Mouse (Mus musculus): ENCODE data around the gene Epha4. TPM values are rescaled to one million over a fixed set of nuclear protein-coding genes. Genes with fewer than 3 reads are reported as not detected.

Epha4 gene
- polyA plus RNA-seq, 1 experiment from 2014 or later: 6.0 TPM

DNA sequence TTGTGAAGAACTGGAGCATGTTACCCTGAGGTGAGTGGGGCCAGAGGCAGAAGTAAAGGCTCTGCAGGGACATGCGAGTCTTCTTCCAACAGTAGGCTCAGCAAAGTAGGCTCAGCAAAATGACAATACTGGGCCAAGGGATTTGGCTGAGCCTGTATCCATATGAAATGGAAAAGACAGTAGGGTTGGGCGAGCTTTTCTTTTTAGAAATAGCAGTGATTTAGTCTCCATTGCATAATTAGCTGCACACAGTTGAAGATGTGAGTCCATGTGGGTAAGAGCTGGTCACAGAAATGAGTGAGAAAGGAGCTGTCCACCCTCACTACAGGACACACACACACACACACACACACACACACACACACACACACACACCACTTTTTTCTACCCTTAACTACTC lies 104.2 kb downstream of the Epha4 start:
- no peak for ATAC-seq
- no peak overlapping the region for H3K9ac ChIP-seq (ENCODE audit: low read depth, low read length)
- H3K9me3 ChIP-seq (ENCODE audit: control insufficient read depth, low read length): no peaks in the 10 kb centered on the region
- no peak overlapping the region for H3K4me3 ChIP-seq (ENCODE audit: low read length)
- H3K36me3 ChIP-seq (ENCODE audit: control insufficient read depth, insufficient read depth, low read length): no peaks in the 10 kb centered on the region
- H3K27me3 ChIP-seq (replicated peaks; ENCODE audit: control insufficient read depth, insufficient read depth, low read length): no peaks in the 10 kb centered on the region
- 86% methylated on average over 2 of the region's 2 CpGs for WGBS
- H3K4me2 ChIP-seq (ENCODE audit: low read depth, low read length): no peak overlapping the region
- no peak overlapping the region for H3K27ac ChIP-seq (ENCODE audit: low read length)
- H3K4me1 ChIP-seq (ENCODE audit: control insufficient read depth, insufficient read depth, low read length): no peaks in the 10 kb centered on the region

DNA sequence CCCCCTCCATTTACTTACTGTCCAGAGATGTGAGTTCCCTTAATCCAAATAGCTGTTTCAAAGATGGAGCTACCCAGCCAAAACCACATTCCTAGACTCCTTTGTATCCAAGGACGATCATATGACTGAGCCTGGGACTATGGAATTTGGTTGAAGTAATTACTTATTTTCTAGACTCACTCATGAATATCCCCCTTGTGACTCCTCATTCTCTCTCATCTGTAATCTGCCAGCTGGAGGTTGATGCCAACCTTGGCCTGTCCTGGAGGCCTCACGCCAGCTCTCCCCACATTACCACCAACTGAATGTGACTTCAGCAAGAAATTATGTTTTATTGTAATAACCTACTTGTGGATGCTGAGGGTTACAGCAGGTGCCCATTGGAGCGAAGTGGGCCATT lies 104.7 kb downstream of the Epha4 start:
- no peak for ATAC-seq
- Histone ChIP-seq H3K36me3 (ENCODE audit: control insufficient read depth, insufficient read depth, low read length) (no peaks in the 10 kb centered on the region), H3K4me3 (ENCODE audit: low read length) (no peak overlapping the region), H3K9ac (ENCODE audit: low read depth, low read length) (no peak overlapping the region), H3K27me3 (replicated peaks; ENCODE audit: control insufficient read depth, insufficient read depth, low read length) (no peaks in the 10 kb centered on the region), H3K27ac (ENCODE audit: low read length) (no peak overlapping the region), H3K4me2 (ENCODE audit: low read depth, low read length) (no peak overlapping the region), H3K4me1 (ENCODE audit: control insufficient read depth, insufficient read depth, low read length) (no peaks in the 10 kb centered on the region), H3K9me3 (ENCODE audit: control insufficient read depth, low read length) (no peaks in the 10 kb centered on the region)
- WGBS: 83% methylated on average over 3 of the region's 3 CpGs

DNA sequence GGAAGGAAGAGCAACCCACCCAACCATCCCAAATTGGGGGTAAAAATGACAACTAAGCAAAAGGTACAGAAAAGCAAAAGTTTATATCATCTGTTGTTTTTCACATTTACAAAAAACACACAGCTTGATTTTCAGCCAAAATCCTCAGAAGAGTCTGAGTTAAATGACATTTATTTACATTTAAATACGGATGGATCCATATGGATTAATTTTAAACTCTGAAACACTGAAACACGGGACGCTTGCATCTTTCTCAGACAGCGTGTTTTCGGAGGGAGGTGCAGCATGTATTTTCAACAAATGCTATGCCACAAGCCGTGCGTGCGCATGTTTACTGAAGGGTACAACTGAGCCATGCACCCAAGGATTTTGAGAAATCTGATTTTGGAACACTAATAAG lies 105.4 kb downstream of the Epha4 start:
- H3K4me3 ChIP-seq (ENCODE audit: low read length): no peak overlapping the region
- WGBS: 66% methylated on average over 8 of the region's 8 CpGs
- H3K4me1 ChIP-seq (ENCODE audit: control insufficient read depth, insufficient read depth, low read length): no peaks in the 10 kb centered on the region
- no peak for ATAC-seq
- no peak overlapping the region for H3K4me2 ChIP-seq (ENCODE audit: low read depth, low read length)
- no peaks in the 10 kb centered on the region for H3K9me3 ChIP-seq (ENCODE audit: control insufficient read depth, low read length)
- H3K27ac ChIP-seq (ENCODE audit: low read length): no peak overlapping the region
- no peak overlapping the region for H3K9ac ChIP-seq (ENCODE audit: low read depth, low read length)
- no peaks in the 10 kb centered on the region for H3K36me3 ChIP-seq (ENCODE audit: control insufficient read depth, insufficient read depth, low read length)
- H3K27me3 ChIP-seq (replicated peaks; ENCODE audit: control insufficient read depth, insufficient read depth, low read length): no peaks in the 10 kb centered on the region

DNA sequence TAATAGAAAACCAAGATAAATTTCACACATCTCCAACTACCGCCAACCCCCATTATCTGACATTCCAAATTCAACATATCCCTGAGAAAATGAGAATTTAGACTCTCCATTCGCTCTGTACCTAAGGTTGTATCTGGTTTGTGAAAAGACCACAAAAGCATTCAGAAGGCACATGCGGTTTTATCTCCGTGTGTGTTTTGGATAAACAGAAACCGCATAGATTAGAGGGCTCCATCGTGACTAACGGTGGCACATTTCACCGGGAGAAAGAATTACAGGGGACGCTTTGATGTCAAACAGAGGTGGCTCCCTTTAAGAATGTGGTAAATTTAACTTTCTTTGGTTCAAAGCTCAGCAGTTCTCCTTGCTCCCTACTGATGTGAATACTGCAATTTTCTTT lies 107.5 kb downstream of the Epha4 start:
- H3K27ac ChIP-seq (ENCODE audit: low read length): no peak overlapping the region
- 49% methylated on average over 9 of the region's 9 CpGs for WGBS

DNA sequence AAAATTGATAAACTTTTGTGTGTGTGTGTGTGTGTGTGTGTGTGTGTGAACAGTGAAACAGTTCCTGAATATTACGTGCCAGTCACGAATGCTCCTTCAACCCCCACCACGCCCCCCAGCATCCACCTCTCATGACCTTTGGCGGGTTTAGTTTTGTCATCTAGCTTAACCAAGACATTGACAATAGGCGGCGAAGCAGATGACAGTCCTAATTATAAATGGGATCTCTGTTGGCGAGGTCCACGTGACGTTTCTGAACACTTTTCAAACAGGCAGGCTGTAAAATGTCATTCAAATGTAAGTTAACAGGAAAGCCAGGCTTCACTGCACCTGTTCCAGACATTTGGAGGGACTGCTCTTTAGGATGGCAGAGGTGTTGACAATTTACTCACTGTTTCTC lies 108.3 kb downstream of the Epha4 start:
- Histone ChIP-seq H3K4me2 (ENCODE audit: low read depth, low read length) (no peak overlapping the region), H3K27ac (ENCODE audit: low read length) (no peak overlapping the region), H3K4me3 (ENCODE audit: low read length) (no peak overlapping the region), H3K36me3 (ENCODE audit: control insufficient read depth, insufficient read depth, low read length) (no peaks in the 10 kb centered on the region), H3K9me3 (ENCODE audit: control insufficient read depth, low read length) (no peaks in the 10 kb centered on the region), H3K9ac (ENCODE audit: low read depth, low read length) (no peak overlapping the region), H3K4me1 (ENCODE audit: control insufficient read depth, insufficient read depth, low read length) (no peaks in the 10 kb centered on the region), H3K27me3 (replicated peaks; ENCODE audit: control insufficient read depth, insufficient read depth, low read length) (no peaks in the 10 kb centered on the region)
- no peak for ATAC-seq
- 83% methylated on average over 9 of the region's 9 CpGs for WGBS

More for the DNA sequence above, 107.5 kb downstream of the Epha4 start:
- Histone ChIP-seq H3K4me1 (ENCODE audit: control insufficient read depth, insufficient read depth, low read length) (no peaks in the 10 kb centered on the region), H3K36me3 (ENCODE audit: control insufficient read depth, insufficient read depth, low read length) (no peaks in the 10 kb centered on the region), H3K4me3 (ENCODE audit: low read length) (no peak overlapping the region), H3K9ac (ENCODE audit: low read depth, low read length) (no peak overlapping the region), H3K4me2 (ENCODE audit: low read depth, low read length) (no peak overlapping the region), H3K9me3 (ENCODE audit: control insufficient read depth, low read length) (no peaks in the 10 kb centered on the region), H3K27me3 (replicated peaks; ENCODE audit: control insufficient read depth, insufficient read depth, low read length) (no peaks in the 10 kb centered on the region)
- ATAC-seq: no peak

DNA sequence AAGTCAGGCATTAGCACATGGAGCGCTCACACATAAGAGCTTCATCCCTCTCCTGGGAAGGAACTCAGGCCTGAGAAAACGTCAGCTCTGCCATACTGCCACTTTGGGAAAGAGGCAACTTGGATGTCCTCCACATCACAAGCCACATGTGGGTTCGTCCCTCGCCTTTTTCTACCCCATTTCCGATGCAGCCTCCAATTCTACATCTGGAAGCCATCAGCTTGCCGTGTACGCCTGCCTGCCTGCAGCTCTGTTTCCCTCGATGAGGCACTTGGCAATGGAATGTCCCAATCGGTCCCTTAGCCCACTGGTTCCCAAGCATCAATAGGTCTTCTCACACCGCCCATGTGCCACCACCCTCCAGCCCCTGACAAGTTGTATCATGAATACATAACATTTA lies 110.4 kb downstream of the Epha4 start:
- H3K4me1 ChIP-seq (ENCODE audit: control insufficient read depth, insufficient read depth, low read length): no peaks in the 10 kb centered on the region
- no peaks in the 10 kb centered on the region for H3K27me3 ChIP-seq (replicated peaks; ENCODE audit: control insufficient read depth, insufficient read depth, low read length)
- ATAC-seq: no peak
- no peaks in the 10 kb centered on the region for H3K9me3 ChIP-seq (ENCODE audit: control insufficient read depth, low read length)
- no peak overlapping the region for H3K4me2 ChIP-seq (ENCODE audit: low read depth, low read length)
- H3K4me3 ChIP-seq (ENCODE audit: low read length): no peak overlapping the region
- H3K27ac ChIP-seq (ENCODE audit: low read length): no peak overlapping the region
- H3K36me3 ChIP-seq (ENCODE audit: control insufficient read depth, insufficient read depth, low read length): no peaks in the 10 kb centered on the region
- no peak overlapping the region for H3K9ac ChIP-seq (ENCODE audit: low read depth, low read length)
- WGBS: 62% methylated on average over 10 of the region's 10 CpGs

DNA sequence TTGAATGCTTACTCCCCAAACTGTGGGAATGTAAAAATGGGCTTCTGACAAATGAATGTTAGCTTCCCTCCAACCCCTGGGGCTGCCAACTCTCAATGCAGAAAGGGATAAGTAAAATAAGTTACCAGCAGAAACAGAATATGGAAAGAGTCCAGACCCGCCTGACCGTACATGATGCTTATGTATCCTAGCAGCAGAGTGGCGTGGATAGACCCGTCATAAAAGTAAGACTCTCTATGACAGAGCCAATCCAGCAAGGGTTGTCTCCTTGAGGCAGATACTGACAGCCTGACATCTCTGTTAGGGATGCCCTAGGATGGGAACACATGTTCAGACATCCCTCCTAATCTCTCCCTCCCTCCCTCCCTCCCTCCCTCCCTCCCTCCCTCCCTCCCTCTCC lies 111.9 kb downstream of the Epha4 start:
- 49% methylated on average over 4 of the region's 4 CpGs for WGBS
- Histone ChIP-seq H3K27ac (ENCODE audit: low read length) (no peak overlapping the region), H3K4me2 (ENCODE audit: low read depth, low read length) (no peak overlapping the region), H3K4me1 (ENCODE audit: control insufficient read depth, insufficient read depth, low read length) (no peaks in the 10 kb centered on the region), H3K27me3 (replicated peaks; ENCODE audit: control insufficient read depth, insufficient read depth, low read length) (no peaks in the 10 kb centered on the region), H3K9ac (ENCODE audit: low read depth, low read length) (no peak overlapping the region), H3K36me3 (ENCODE audit: control insufficient read depth, insufficient read depth, low read length) (no peaks in the 10 kb centered on the region), H3K4me3 (ENCODE audit: low read length) (no peak overlapping the region), H3K9me3 (ENCODE audit: control insufficient read depth, low read length) (no peaks in the 10 kb centered on the region)
- no peak for ATAC-seq

DNA sequence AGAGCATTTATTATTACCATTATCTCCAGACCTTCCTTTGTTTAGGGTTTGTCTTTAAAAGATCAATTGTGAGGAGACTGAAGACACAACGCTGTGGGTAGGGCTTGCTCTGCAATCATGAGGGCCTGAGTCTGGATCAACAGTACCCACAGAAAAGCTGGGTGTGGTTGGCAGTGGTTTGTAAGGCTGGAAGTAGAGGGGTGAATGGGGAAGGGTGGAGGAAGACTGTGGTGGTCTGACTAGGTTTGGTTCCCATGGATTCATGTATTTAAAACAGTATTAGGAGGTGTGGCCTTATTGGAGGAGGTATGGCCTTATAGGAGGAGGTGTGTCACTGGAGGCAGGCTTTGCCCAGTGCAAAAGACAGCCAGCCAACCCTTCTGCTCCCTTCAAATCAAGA lies 113.4 kb downstream of the Epha4 start:
- Histone ChIP-seq H3K9ac (ENCODE audit: low read depth, low read length) (no peak overlapping the region), H3K27me3 (replicated peaks; ENCODE audit: control insufficient read depth, insufficient read depth, low read length) (no peaks in the 10 kb centered on the region), H3K4me1 (ENCODE audit: control insufficient read depth, insufficient read depth, low read length) (no peaks in the 10 kb centered on the region), H3K4me3 (ENCODE audit: low read length) (no peak overlapping the region), H3K27ac (ENCODE audit: low read length) (no peak overlapping the region), H3K4me2 (ENCODE audit: low read depth, low read length) (no peak overlapping the region), H3K36me3 (ENCODE audit: control insufficient read depth, insufficient read depth, low read length) (no peaks in the 10 kb centered on the region), H3K9me3 (ENCODE audit: control insufficient read depth, low read length) (no peaks in the 10 kb centered on the region)
- WGBS: 73% methylated on average over 1 of the region's 1 CpGs
- no peak for ATAC-seq

DNA sequence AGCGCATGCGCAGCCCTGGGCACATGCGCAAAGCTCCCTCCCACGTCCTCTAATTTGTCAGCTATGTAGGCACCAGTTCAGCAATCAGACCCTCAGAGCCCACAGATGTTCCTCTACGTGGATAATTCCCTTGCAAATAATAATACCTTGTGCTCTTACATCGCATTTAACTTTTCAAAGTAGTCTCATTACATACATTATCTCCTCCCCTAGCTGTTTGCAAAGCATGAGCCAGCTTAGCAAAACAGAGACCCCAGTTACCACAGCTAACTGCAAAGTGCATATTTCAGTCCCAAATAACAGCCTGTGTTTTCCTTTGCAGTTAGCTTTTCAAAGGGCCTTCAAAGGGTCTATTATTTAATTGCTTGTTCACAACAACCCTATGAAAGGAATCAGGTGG lies 123.3 kb downstream of the Epha4 start:
- ATAC-seq: no peak

DNA sequence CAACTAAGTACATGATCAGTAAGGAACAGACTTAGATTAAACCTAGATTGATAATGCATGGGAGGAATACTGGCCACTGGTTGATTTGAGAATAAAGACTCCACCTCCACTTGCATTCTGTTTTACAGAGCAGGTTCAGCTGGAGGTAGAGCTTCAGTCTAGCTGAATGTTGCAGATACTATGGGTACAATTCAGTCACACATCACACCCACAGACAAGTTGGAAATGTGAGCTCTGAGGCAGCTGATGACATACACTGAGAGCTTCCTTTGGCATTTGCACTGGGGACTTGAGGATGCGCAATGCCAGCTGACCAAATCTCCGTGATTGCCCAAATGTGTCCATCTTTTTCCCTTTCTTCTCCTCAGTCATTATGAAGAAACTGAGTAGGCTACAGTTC lies 125.8 kb downstream of the Epha4 start:
- Histone ChIP-seq H3K27ac (ENCODE audit: low read length) (no peak overlapping the region), H3K4me2 (ENCODE audit: low read depth, low read length) (no peak overlapping the region), H3K9ac (ENCODE audit: low read depth, low read length) (no peak overlapping the region), H3K4me3 (ENCODE audit: low read length) (no peak overlapping the region), H3K27me3 (replicated peaks; ENCODE audit: control insufficient read depth, insufficient read depth, low read length) (no peaks in the 10 kb centered on the region), H3K9me3 (ENCODE audit: control insufficient read depth, low read length) (no peaks in the 10 kb centered on the region), H3K36me3 (ENCODE audit: control insufficient read depth, insufficient read depth, low read length) (no peaks in the 10 kb centered on the region; the same call in 1 of the 2 replicates), H3K4me1 (ENCODE audit: control insufficient read depth, insufficient read depth, low read length) (no peaks in the 10 kb centered on the region)
- ATAC-seq: no peak
- 93% methylated on average over 2 of the region's 2 CpGs for WGBS

More for the DNA sequence above, 123.3 kb downstream of the Epha4 start:
- H3K27ac ChIP-seq (ENCODE audit: low read length): no peak overlapping the region
- no peak overlapping the region for H3K4me3 ChIP-seq (ENCODE audit: low read length)
- no peaks in the 10 kb centered on the region; the same call in 1 of the 2 replicates for H3K36me3 ChIP-seq (ENCODE audit: control insufficient read depth, insufficient read depth, low read length)
- no peak overlapping the region for H3K9ac ChIP-seq (ENCODE audit: low read depth, low read length)
- H3K27me3 ChIP-seq (replicated peaks; ENCODE audit: control insufficient read depth, insufficient read depth, low read length): no peaks in the 10 kb centered on the region
- 0 out of 2 replicates have a peak, but pooled peaks cover 3% of the 10 kb centered on the region for H3K4me1 ChIP-seq (ENCODE audit: control insufficient read depth, insufficient read depth, low read length)
- no peak overlapping the region for H3K4me2 ChIP-seq (ENCODE audit: low read depth, low read length)
- H3K9me3 ChIP-seq (ENCODE audit: control insufficient read depth, low read length): no peaks in the 10 kb centered on the region
- WGBS: 90% methylated on average over 6 of the region's 6 CpGs
